Mouse (Mus musculus): ENCODE results near the gene Tecpr1.

The Tecpr1 gene

DNA sequence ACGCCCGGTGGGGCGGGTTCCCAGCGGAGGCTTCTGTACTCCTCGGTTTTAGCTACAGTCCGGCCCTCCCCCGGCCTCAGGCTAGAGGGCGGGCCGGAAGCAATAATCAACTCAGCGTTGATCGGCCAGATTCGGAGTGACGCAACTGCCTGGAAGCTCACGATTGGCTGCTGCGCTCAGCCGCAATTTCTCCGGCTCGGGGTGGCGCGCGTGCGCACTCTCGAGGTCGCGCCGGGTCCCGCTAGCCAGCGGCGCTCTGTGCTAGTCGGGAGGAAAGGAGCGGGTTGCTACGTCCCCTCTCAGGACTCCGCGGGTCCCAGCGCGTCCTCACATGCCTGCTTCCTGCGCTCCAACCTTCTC lies at the start of gene Tecpr1:
TSS of gene Tecpr1 (minus strand) at position 113 of the 360 bp plus-strand sequence.
- peak; percentile 99 for DNase-seq (ENCODE audit: low read depth, low spot score)

DNA sequence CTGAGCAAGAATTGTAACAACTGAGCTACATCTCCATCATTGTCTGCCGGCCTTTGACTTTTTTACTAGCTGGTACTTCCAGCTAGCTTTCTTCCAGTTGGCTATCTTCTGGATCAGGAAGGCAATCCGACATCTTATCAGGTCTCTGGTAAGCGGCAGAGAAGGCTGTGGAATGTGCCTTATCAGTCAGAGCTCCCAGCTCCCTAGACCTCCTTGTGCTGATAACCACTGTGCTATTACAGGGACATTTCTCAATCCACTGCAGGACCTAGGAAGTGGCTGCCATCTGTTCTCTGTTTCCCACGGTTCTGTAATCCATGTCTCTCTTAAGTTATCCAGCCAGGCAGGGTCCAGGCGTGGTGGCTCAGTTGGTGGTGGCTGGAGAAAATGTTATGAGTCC lies 48.4 kb upstream of the Tecpr1 start:
- DNase-seq (ENCODE audit: low read depth, low spot score), result no peak

DNA sequence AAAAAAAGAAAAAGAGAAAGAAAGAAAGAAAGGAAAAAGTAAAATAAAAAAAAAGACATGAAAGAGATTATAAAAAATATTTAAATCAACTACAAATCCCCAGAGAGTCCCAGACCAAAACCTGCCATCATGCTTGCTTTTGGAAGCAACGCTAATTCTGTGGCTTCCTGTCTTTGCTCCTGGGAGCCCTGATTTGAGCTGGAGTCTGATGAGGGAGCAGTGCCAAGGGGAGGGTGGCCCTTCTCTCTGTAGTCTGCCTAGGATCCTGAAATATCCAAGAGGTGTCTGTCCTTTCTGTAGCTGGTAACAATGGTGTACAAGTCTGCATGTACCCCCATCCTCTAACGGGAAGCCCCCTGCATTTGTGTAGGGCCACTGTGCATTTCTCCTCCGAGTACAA lies 47.7 kb upstream of the Tecpr1 start:
- no peak for DNase-seq (ENCODE audit: low read depth, low spot score)

DNA sequence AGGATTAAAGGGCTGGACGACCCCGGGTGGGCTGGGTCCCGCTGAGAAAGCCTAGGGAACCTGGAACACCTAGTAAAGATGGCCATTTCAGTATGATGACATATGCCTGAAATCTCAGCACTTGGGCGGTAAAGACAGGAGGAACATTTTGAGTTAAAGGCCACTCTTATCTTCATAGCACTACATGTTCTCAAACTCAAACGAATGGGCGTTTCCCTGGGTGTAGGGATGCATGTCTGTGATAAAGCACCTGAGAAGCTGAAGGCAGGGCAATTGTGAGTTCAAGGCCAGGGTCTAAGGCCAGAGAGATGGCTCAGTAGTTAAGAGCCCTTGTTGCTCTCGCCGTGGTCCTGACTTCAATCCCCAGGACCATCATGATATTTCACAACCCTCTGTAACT lies 47.0 kb upstream of the Tecpr1 start:
- DNase-seq (ENCODE audit: low read depth, low spot score), result no peak

DNA sequence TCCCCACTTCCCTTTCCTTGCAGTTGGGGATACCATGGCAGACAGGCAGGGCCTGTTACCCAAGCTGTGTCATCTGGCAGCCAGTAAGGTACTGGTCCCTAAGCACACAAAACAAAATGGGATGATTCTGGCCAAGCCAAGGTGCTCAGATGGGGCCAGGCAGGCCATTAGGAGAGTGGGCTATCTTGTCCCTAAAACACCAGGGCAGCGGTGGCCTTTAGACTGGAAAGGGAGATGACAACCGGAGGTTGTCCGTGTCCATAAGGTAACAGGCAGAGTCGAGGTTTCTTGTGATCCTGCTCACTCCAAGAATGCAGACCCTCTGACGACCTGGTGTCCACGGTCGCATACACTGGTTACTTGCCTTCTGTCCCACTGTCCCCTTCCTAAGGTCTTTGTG lies 46.5 kb upstream of the Tecpr1 start:
- no peak for DNase-seq (ENCODE audit: low read depth, low spot score)

DNA sequence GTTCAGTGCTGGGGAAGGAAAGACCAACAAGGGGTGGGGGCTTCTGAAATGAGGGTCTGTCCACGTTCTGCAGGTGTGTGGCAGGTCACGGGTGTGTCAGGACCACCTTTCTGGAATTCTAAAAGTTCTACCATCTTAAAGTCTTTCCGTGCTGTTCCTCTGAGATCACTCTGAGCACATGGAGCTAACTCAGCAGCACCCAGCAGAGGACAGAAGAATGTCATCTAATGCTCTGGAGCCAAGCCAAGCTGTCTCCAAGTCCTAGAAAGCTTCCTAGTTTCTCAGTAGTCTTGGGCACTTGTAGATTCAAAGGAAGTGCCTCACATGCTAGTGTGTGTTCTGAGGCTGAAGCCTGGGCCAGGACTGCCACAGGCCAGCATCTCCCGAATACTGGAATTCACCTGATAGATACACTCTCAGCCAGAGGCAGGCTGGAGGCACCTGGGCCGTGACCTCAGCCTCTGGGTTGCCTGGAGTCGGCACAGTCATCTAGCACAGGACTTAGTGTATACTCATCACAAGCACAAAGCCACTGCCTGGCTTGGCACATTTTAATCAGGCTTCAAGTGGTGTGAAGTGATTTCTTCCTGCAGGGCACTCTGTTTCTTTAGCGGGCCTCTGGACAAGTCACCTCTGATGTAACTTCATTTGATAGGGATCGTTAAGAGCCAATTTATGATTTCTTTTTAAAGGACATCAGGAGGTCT lies 44.3 kb upstream of the Tecpr1 start:
- DNase-seq (ENCODE audit: low read depth, low spot score), result peak; percentile 58

DNA sequence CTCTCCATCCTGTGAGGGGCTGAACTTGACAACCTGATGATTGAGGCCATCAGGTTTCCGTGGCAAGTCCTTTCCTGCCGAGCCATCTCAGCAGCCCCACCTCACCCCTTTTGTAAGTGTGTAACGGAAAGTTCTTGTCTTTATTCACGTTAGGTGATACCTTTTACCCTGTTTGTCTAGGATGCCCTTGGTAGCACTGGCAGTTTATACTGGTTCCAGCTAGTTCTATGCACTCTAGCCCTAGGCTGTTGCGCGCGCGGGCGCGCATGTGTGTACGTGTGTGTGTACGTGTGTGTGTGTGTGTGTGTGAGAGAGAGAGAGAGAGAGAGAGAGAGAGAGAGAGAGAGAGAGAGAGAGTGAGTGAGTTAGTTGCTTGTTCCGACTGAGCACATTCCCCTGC lies 40.1 kb upstream of the Tecpr1 start:
- no peak for DNase-seq (ENCODE audit: low read depth, low spot score)

DNA sequence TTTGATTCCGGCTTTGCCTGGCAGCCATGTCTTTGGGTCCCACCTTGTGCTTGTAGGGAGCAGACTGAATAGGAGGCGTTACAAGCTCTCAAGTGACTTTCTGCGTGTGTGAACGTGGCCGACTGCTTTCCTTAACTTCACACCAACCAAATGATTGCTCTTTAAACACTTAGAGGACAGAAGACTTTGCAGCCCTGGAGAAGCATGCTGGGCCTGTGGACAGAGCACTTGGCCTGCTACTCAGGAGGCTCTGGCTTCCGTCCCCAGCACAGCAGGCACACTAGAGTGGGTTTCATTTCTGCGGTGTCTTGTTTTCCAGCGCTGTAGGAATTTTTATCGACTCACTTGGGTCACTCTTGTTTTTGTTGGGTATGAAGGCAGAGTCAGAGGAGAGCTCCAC lies 39.7 kb upstream of the Tecpr1 start:
- no peak for DNase-seq (ENCODE audit: low read depth, low spot score)

DNA sequence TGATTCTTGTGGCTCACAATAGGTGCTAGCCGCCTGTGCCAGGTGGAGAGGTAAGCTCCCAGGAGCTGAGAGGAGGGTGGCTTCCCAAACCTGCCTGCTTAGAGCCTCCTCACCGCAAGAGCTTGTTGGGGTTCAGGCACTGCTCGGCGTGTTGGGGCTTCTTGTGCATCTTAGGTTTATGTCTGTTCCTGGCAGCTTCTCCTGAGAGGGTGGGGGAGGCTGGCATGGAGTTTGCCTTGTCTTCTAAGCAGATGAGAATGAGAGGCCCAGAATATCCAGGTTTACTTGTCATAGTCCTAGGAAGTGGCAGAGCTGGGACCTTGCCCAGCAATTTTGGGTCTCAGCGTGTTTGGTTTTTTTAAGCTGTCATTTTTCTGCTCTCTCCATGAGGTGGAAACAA lies 38.4 kb upstream of the Tecpr1 start:
- peak; percentile 70 for DNase-seq (ENCODE audit: low read depth, low spot score)

DNA sequence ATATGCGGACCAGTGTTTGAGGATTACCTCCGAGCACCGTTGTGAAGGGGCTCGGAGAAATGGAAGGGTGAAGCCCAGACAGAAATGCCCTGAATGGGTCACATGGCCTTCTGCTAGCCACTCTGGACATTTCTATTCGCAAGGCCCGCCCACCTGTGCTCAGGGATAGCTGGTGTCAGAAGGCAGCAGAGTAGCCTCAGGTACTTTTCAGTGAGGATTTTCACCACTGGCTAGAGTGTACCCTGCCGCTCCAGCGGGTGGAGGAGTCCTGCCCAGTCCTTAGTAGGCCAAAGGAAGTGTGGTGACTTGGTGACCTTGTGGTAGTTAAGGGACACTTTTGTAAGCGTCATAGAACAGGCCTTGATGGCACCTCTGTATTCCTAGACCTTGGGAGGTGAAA lies 37.9 kb upstream of the Tecpr1 start:
- DNase-seq (ENCODE audit: low read depth, low spot score), result no peak

DNA sequence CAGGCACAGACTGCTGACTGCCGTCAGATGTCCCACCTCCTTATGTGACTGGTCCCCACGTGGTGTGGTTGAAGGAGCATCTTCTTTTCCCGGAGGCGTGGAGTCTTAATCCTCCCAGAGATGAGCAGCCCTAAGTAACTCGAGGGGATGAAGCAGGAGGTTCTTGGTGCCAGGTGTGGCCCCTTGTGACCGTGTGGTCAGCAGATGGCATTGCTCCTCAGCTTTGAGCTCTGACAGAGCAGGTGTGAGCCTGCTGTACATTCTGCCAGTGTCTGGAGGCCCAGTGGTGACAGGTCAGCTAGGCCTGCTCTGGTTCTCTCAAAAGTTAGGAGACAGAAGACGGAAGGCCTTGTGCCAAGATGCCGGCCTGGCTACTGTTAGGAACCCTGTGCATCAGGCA lies 37.0 kb upstream of the Tecpr1 start:
- DNase-seq (ENCODE audit: low read depth, low spot score), result no peak

DNA sequence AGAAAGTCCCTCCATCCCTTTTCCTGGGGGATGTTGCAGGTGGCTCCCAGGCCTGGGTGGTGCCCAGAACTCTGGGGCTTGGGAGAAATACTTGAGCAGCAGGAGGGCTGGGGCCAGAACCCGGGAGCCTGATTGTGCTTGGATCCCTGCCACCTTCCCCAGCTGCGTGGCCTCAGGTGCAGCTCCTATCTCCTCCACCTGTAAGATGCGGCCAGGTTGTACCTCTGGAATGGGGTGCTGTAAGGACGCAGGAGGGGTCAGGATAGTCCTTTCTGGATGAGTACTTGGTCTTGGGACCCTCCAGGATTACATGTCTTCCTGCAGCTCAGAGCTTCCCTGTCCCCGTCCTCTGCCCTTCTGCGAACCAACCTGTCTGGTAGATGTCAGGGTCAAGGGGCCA lies 35.8 kb upstream of the Tecpr1 start:
- DNase-seq (ENCODE audit: low read depth, low spot score), result no peak

DNA sequence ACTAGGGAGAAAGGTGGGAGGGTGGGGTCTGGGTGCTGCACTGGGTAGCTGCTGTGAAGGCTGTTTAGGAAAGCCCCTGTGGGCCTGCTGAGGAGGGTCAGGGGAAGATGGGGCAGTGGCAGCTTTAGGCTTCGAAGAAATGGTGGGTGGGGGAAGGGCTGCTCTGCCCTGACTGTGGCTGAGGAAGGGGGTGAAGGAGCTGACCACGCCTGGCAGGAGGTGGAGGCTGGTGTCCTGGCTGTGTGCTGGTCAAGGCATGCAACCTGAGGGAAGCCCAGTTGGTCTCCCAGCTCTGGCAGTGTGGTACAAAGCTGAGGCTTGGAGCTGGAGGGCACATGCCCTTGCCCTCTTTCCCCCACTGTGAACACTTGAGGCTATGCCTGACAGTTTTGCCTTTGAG lies 35.3 kb upstream of the Tecpr1 start:
- no peak for DNase-seq (ENCODE audit: low read depth, low spot score)

DNA sequence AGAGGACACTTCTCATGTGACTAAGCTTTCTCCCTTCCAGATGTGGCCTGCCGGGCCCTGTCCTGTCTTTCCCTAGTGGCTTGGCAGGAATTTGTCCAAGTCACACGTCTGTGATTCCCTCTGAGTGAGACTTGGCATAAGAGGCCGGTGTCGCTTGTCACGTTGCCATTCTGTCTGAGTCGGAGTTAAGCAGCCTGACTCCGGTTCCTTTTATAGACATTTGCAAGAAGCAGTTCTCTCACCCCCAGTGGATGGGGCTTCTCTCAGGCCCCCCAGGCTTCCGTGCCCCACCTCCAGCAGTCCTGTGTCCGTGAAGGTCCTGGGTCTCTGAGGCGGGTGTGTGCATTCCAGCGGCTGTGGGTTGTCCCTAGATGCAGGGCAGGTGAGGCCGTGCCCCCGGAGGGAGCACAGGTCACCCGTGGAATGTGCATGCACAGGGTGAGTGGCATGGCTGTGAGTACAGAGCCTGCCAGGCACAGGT lies 34.8 kb upstream of the Tecpr1 start:
- DNase-seq (ENCODE audit: low read depth, low spot score), result peak; percentile 78

DNA sequence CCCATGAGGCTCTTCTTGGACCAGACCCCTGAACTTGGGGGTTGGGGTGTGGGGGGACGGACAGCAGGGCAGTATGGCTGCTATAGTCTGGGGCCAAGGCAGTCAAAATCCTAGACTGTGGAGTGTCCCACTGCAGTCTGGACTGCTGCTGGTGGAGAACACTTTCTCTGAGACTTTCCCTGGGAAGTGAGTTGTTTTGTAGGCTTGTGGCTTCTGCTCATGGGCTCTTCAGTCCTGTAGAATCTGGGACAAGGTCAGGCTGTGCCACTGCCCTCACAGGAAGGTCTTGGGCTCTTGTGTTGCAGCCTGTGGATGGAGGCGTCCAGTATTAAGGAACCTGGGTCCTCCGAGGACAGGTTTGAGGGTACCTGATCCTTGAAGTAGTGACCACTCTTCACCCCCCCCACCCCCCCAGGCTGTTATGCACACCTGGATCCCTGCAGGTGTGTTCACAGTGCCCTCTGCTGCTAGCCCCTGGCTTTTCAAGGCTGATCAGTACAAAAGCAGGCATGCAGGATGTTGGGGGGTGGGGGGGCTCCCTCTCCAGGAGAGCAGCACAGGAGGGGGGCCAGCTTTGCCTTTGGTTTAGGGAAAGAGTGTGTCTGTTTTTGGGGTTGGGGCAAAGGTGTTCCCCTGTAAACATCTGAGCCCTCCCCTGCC lies 34.2 kb upstream of the Tecpr1 start:
- DNase-seq (ENCODE audit: low read depth, low spot score), result no peak

DNA sequence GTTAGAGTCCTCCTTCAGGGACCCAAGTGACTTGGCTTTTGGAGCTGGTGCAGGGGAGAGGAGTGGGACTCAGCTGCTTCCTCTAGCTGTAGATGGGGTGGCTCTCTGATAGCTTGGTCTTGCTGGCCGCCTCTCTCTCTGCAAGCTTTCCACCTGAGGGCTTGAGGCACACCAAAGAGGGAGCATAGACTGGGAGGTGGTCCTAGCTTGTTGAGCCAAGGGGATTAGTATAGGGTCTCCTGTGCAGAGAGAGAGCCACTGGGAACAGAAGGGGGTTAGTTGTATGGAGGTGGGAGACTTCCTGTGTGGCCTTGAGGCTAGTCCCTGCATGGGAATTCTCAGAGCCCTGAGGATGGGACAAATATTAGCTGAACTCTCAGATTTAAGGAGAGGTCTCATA lies 33.5 kb upstream of the Tecpr1 start:
- DNase-seq (ENCODE audit: low read depth, low spot score), result no peak

DNA sequence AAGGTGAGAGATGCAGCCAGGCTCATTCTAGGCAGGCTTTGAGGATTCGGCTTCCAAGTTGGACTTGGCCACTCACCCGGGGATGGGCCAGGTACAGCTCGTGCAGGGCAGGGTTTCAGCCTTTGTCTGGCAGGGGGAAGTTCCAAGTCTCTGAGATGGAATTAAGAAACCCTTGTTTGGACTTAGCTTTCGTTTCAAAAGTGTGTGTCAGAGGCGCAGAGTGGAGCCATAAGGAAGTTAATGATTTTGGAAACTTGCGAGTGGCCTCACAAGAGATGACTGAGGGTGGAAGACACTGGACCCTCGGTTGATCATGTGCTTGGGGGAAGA lies 33.1 kb upstream of the Tecpr1 start:
- no peak for DNase-seq (ENCODE audit: low read depth, low spot score)

DNA sequence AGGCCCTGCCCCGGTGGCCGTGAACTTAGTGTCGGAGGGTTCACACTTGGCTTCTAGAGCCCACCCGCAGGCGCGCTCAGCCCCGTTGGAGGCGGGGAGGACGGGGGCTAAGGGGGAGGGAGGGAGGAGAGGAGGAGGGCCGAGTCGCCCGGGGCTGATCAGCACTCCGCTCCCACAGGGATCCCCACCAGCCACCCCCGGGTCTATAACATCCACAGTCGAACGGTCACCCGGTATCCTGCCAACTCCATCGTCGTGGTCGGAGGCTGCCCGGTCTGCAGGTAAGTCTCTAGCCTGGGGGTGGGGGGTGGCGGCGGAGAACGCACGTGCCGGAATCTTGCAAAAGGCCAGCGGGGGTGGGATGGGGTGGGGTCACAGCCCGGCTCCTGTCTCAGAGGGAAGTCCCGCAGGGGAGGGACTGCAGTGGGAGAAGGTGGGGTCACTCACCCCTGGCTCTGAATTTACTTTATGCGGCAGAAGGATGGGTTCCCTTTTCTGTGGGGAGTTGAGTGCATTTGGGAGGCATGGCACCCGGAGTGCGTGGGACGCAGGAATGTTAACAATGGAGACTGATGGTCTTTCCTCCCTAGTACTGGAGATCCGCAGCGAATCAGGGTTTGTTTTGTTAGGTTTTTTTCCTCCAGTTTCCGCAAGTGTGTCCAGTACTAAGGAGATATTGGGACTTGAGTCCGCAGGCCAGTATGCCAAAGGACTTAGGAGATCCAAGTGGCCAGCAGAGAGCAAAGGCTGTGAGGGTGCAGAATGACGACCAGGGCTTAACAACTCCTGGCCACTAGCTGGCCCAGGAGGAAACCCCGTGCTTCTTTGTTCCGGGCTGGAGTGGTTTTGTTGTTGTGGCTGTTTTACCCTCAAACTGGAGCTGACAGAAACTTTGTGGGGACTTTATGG lies 32.5 kb upstream of the Tecpr1 start:
- DNase-seq (ENCODE audit: low read depth, low spot score), result peak; percentile 58

DNA sequence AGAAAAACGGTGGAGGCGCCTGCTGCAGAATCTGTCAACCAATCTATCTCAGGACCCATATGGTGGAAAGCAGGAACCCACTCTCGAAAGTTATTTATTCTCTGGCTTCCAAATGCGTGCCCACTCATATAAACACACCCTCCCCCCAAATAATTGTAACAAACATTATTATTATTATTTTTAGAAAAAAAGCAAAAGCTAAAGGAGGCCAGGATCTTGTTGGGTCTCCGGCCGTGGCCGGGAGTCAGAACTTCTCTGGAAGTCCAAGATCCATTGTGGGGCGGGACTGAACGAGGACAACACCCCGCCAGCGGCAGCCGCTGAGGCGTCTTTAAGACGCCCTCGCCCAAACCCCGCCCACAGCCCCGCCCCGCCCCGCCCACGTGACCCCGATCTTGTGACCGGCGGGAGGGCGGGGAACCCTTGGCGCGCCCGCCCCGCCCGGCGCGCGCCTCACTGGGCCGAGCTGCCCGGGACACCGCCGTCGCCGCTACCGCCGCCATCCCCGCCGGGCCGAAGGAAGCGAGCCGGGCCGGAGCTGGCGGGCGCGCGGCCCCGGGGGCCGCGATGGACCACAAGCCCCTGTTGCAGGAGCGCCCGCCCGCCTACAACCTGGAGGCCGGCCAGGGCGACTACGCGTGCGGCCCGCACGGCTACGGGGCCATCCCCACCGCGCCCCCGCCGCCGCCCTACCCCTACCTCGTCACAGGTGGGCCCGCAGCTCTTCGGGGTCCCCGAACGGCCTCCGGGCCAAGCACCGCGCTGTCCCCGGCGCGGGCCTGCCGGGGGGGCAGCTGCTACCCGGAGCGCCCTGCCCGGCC lies 31.6 kb upstream of the Tecpr1 start:
- peak; percentile 92 for DNase-seq (ENCODE audit: low read depth, low spot score)

DNA sequence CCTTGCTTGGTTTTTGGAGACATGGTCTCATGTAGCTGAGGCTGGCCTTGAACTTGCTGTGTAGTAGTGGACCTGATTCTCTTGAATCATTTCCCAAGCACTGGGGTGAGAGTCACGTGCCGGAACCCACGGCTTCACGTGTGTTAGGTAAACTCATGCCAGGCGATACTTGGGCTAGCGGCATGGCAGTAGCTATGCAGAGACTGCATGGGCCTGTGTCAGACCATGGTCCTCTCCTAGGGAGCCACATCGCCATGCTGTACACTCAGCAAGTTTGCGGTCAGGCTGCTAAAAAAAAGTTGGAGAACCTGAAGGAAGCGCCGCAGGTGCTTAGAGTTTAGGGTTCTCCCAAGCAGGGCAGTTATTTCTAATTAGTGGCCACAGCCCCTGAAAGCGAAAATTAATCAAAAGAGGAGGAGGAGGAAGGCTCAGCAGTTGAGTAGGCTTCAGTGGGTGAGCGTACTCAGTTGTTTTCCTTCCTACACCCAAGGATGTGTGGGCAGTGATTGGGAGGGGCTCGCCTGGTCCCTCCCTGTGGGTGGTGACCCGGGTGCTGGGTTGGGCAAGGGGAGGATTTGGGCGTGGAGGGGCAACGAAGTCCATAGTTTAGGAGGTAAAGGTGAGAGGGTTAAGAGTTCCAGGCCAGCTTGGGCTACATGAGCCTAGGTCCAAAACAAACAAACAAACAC lies 30.9 kb upstream of the Tecpr1 start:
- no peak for DNase-seq (ENCODE audit: low read depth, low spot score)

DNA sequence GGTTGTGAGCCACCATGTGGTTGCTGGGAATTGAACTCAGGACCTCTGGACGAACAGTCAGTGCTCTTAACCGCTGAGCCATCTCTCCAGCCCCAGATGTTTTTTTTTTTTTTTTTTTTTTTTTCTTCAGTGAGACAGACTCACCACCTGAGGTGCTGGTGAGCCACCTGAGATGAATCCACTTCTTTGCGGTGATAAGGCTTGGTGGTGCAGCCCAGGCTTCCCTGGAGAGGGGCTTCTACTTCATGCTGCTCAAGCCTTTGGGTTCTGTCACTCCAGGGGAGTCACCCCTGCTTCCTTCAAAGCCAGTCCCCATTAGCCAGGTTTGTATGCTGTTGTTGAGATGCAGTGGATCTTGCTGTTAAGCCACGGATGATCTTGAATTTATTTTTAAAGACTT lies 29.8 kb upstream of the Tecpr1 start:
- no peak for DNase-seq (ENCODE audit: low read depth, low spot score)
